Mouse (Mus musculus): Measurements from ENCODE around the gene Drosha. TPM values are rescaled to one million over a fixed set of nuclear protein-coding genes. Genes with fewer than 3 reads are reported as not detected.
"Not testable (repeated sequence)": the region's sequence is repeated elsewhere in the genome, so short reads cannot be mapped to it uniquely, and the experiment has no call there.

Gene Drosha
- total and polyA plus RNA-seq, 2 experiments from 2014 or later = 43.9 to 47.3 TPM

GRCm38 (mm10) chr15:12936217-12936732 lies 111.7 kb downstream of the Drosha start:
- Histone ChIP-seq H3K27me3 (ENCODE audit: insufficient read depth, low read length) (no peaks in the 10 kb centered on the region), H3K9ac (no peak overlapping the region), H3K36me3 (ENCODE audit: insufficient read depth) (peaks cover 20% of the 10 kb centered on the region), H3K4me1 (ENCODE audit: insufficient read depth) (no peaks in the 10 kb centered on the region), H3K9me3 (ENCODE audit: low read length) (no peaks in the 10 kb centered on the region), H3K4me2 (ENCODE audit: low read depth) (no peak overlapping the region), H3K27ac (ENCODE audit: low read depth, low read length) (no peak overlapping the region), H3K4me3 (ENCODE audit: low read depth, low read length) (no peak overlapping the region)
- TF ChIP-seq CTCF (IDR thresholded peaks at IDR 0.05; ENCODE audit: low read depth) = no peak
- no peak for ATAC-seq
- WGBS = 93% methylated on average over 10 of the region's 10 CpGs
- DNase-seq = no peak

- H3K27ac ChIP-seq (ENCODE audit: low read depth, low read length); H3K9me3 ChIP-seq (ENCODE audit: low read length); H3K4me2 ChIP-seq (ENCODE audit: low read depth); DNase-seq; H3K4me3 ChIP-seq (ENCODE audit: low read depth, low read length); H3K9ac ChIP-seq; H3K27me3 ChIP-seq (ENCODE audit: insufficient read depth, low read length); H3K4me1 ChIP-seq (ENCODE audit: insufficient read depth); ATAC-seq: not testable (repeated sequence)
- 89% methylated on average over 3 of the region's 3 CpGs for WGBS
- H3K36me3 ChIP-seq (ENCODE audit: insufficient read depth) = peaks cover 20% of the 10 kb centered on the region
Measured at GRCm38 (mm10) chr15:12937326-12937725, 112.7 kb downstream of the Drosha start.

DNA sequence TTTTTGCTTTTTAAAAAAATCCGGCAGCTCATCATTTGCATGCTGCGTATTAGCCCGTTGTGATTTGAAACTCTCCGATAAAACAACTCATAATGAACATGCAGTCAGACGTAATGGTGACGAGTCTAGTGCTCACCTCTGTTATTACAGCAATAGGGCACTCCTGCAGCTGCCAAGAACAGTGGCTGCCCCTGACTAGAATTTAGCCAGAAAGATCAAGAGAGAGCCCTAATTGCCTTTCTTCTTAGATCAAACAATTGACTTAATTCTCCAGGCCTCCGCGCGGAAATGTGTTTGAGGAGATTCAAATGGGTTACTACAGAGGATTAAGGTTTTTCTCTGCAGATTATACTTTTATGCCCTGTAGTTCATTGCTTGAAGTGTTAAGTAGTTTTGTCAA lies 116.5 kb downstream of the Drosha start:
- Histone ChIP-seq H3K4me1 (ENCODE audit: insufficient read depth) (no peaks in the 10 kb centered on the region), H3K9me3 (ENCODE audit: low read length) (no peaks in the 10 kb centered on the region), H3K4me3 (ENCODE audit: low read depth, low read length) (no peak overlapping the region), H3K27me3 (ENCODE audit: insufficient read depth, low read length) (no peaks in the 10 kb centered on the region), H3K9ac (no peak overlapping the region), H3K4me2 (ENCODE audit: low read depth) (no peak overlapping the region), H3K27ac (ENCODE audit: low read depth, low read length) (no peak overlapping the region), H3K36me3 (ENCODE audit: insufficient read depth) (peaks cover 4% of the 10 kb centered on the region)
- DNase-seq = no peak
- no peak for TF ChIP-seq CTCF (IDR thresholded peaks at IDR 0.05; ENCODE audit: low read depth)
- 15% methylated on average over 9 of the region's 9 CpGs for WGBS
- ATAC-seq = no peak

DNA sequence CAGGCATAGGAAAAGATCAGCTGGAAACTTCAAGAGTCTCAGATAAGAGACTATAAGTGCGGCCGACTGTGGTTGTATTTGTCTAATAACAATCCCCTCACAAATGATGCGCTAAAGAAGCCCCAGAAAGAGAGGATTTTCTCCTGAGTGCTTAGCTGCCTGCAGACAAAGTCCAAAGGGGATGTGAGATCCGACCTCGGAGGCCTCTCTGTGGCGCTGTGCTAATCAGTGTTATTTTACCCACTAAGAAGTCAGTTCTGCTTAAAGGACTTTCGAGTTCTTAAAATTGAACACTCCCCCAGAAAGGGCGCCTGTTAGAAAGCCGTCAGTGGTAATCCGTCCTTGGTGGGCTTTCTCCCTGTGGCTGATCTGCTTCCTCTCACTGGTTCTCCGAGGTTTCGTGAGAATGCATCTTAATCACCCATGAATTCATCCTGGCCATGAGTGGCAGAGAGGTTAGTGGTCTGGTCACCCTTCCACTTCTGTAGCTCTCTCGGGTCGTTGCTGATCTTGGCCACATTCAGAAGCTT lies 117.1 kb downstream of the Drosha start:
- H3K4me2 ChIP-seq (ENCODE audit: low read depth) = no peak overlapping the region
- no peak overlapping the region for H3K9ac ChIP-seq
- H3K9me3 ChIP-seq (ENCODE audit: low read length) = no peaks in the 10 kb centered on the region
- H3K4me1 ChIP-seq (ENCODE audit: insufficient read depth) = no peaks in the 10 kb centered on the region
- H3K27ac ChIP-seq (ENCODE audit: low read depth, low read length) = no peak overlapping the region
- no peak for TF ChIP-seq CTCF (IDR thresholded peaks at IDR 0.05; ENCODE audit: low read depth)
- WGBS = 13% methylated on average over 14 of the region's 14 CpGs
- H3K36me3 ChIP-seq (ENCODE audit: insufficient read depth) = no peaks in the 10 kb centered on the region; the same call in 1 of the 2 replicates
- DNase-seq (no peak), ATAC-seq (no peak)
- H3K4me3 ChIP-seq (ENCODE audit: low read depth, low read length) = no peak overlapping the region
- H3K27me3 ChIP-seq (ENCODE audit: insufficient read depth, low read length) = no peaks in the 10 kb centered on the region

- DNase-seq (no peak), ATAC-seq (no peak)
- Histone ChIP-seq H3K9me3 (ENCODE audit: low read length) (no peaks in the 10 kb centered on the region), H3K4me2 (ENCODE audit: low read depth) (no peak overlapping the region), H3K9ac (no peak overlapping the region), H3K27ac (ENCODE audit: low read depth, low read length) (no peak overlapping the region), H3K36me3 (ENCODE audit: insufficient read depth) (no peaks in the 10 kb centered on the region; the same call in 1 of the 2 replicates), H3K4me1 (ENCODE audit: insufficient read depth) (no peaks in the 10 kb centered on the region), H3K27me3 (ENCODE audit: insufficient read depth, low read length) (no peaks in the 10 kb centered on the region), H3K4me3 (ENCODE audit: low read depth, low read length) (no peak overlapping the region)
- TF ChIP-seq CTCF (IDR thresholded peaks at IDR 0.05; ENCODE audit: low read depth) = no peak
- 64% methylated on average over 4 of the region's 4 CpGs for WGBS
Measured at GRCm38 (mm10) chr15:12942424-12942823, 117.8 kb downstream of the Drosha start.

DNA sequence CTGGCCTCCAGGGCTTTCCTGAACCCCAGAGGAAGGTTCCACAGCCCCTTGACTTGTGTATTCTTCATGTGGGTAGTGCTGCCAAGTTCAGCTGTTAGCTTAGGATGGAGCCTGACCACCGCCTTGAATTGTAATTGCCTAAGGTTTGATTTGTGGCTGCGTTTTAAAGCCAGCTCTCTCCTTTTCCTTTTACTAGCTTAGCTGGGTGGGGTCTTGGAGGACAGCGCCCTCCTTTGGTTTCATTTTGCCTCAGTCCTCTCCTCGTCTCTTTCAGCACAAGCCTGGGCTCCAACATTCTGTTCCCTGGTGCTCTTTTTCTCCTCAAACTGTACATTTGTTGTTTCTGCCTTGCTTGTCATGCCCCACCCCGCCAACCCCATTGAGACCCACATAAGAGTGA lies 133.4 kb downstream of the Drosha start:
- DNase-seq (no peak), ATAC-seq (no peak)
- 83% methylated on average over 5 of the region's 5 CpGs for WGBS
- H3K9ac ChIP-seq = no peak overlapping the region
- no peak overlapping the region for H3K27ac ChIP-seq (ENCODE audit: low read depth, low read length)
- H3K4me3 ChIP-seq (ENCODE audit: low read depth, low read length) = no peak overlapping the region
- H3K9me3 ChIP-seq (ENCODE audit: low read length) = peaks cover 12% of the 10 kb centered on the region; the same call in 1 of the 2 replicates
- no peaks in the 10 kb centered on the region for H3K4me1 ChIP-seq (ENCODE audit: insufficient read depth)
- H3K27me3 ChIP-seq (ENCODE audit: insufficient read depth, low read length) = no peaks in the 10 kb centered on the region
- TF ChIP-seq CTCF (IDR thresholded peaks at IDR 0.05; ENCODE audit: low read depth) = no peak
- no peaks in the 10 kb centered on the region for H3K36me3 ChIP-seq (ENCODE audit: insufficient read depth)
- H3K4me2 ChIP-seq (ENCODE audit: low read depth) = no peak overlapping the region

- Histone ChIP-seq H3K4me1 (ENCODE audit: insufficient read depth) (no peaks in the 10 kb centered on the region), H3K36me3 (ENCODE audit: insufficient read depth) (no peaks in the 10 kb centered on the region), H3K27ac (ENCODE audit: low read depth, low read length) (no peak overlapping the region), H3K27me3 (ENCODE audit: insufficient read depth, low read length) (no peaks in the 10 kb centered on the region), H3K9me3 (ENCODE audit: low read length) (no peaks in the 10 kb centered on the region), H3K4me2 (ENCODE audit: low read depth) (no peak overlapping the region), H3K9ac (no peak overlapping the region), H3K4me3 (ENCODE audit: low read depth, low read length) (no peak overlapping the region)
- no peak for TF ChIP-seq CTCF (IDR thresholded peaks at IDR 0.05; ENCODE audit: low read depth)
- DNase-seq (no peak), ATAC-seq (no peak)
- WGBS = 88% methylated on average over 10 of the region's 10 CpGs
Measured at GRCm38 (mm10) chr15:12962179-12962578, 137.6 kb downstream of the Drosha start.
